Mouse (Mus musculus) cerebellum, postnatal 10 days (tissue): ENCODE data around the gene Abhd15.
"Not testable (repeated sequence)": the region's sequence is repeated elsewhere in the genome, so short reads cannot be mapped to it uniquely, and the experiment has no call there.

Source experiments
- DNase-seq, 2 experiments: peaks; one replicate each; pipeline ENCODE4 v3.0.0; 2021; ENCODE audit warnings: mixed read lengths in 2 of 2

Gene Abhd15

DNA sequence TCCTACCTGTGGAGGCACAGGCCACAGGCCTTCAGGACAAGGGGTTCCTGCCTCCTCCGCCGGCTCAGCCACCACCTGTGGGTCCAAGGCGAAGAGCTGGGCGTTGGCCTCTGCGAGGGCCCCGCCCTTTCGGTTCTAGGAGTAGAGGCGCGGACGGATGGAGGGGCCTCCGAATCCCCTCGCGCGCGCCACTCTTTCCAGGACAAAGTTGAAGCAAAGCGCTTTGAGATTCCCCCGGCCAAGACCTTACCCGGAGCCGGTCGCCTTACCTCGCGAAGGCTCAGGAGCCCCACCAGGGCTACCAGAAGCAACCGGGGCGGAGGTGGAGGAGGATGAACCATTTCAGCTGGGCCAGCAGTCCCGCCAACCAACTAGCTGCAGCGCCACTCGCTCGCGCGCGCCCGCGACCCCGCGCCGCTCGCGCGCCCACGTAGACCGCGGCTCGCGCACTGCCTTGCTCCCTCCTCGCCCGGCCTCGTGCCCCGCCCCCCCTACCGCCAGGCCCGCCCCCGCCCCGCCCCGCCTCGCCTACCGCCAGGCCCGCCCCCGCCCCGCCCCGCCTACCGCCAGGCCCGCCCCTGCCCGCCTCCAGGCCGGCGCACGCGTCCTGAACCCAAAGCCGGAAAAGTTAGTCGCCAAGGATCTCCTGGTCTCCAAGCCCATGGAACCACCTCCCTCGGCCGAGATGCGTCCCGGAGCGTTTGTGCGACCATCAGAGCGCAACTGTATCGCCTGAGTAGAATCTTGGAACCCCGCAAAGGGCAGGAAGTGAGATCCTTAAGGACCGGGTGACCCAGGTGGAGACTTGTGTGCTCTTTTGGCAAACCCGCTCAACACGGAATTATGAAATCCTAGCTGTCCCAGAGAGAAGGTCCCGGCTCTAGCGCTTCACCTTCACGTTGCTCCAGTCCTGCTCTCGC is 1.8 kb upstream of the Abhd15 start:
- peak; percentile 89 to 95 for DNase-seq

DNA sequence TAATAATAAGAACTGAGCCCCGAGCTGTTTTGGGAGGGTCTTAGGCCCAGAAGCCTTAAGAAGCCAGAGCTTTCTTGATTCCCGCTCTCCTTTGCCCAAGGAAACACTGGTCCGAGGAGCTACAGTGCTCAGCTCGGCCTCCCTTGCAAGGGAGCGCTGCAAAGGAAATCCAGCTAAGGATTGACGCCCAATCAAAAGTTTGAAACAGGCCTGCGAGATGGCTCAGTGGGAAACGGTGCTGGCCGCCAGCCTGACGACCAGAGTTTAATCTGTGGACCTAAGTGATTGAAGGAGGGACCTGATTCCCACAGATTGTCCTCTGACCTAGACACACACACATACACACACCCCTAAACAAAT is 1.1 kb upstream of the Abhd15 start:
- DNase-seq = no peak

GRCm38 (mm10) chr11:77514281-77514831 is 565 bp upstream of the Abhd15 start:
- DNase-seq = no peak

- peak; percentile 28 to 31 for DNase-seq
These were observed 974 bp downstream of the Abhd15 start, which contains the start of gene Trp53i13 for GRCm38 (mm10) chr11:77515637-77516552. Gene Trp53i13, minus strand, starts transcription at chr11:77515980.

- no peak for DNase-seq
These were observed 1.9 kb downstream of the Abhd15 start for GRCm38 (mm10) chr11:77516553-77517425.

- no peak for DNase-seq
These were observed 3.3 kb downstream of the Abhd15 start for GRCm38 (mm10) chr11:77518051-77518798.

DNA sequence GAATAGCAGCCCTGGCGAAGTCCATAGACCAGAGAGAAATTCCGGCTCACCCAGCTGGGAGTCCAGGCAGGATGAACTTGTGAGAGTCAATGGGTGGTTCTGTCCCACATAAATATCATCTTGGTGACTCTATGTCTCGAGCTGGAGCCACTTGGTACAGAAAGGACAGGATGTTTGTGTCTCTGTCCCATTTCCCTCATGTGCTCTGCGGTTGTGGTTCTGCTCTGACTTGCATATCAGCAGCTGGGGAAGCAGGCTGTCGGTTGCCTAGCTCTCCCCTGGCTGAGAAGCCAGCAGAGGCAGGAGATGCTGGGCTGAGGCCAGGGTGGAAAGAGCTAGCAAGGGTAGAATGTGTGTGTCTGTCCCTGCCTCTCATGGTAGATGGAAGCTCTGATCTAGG is 4.1 kb downstream of the Abhd15 start, which contains the start of gene Gm10392:
Gm10392 (minus strand) TSS at position 156 of the 400 bp plus-strand sequence.
- DNase-seq = no peak

- peak; percentile 35 to 45 for DNase-seq
These were observed 5.9 kb downstream of the Abhd15 start for GRCm38 (mm10) chr11:77520601-77521529.

DNA sequence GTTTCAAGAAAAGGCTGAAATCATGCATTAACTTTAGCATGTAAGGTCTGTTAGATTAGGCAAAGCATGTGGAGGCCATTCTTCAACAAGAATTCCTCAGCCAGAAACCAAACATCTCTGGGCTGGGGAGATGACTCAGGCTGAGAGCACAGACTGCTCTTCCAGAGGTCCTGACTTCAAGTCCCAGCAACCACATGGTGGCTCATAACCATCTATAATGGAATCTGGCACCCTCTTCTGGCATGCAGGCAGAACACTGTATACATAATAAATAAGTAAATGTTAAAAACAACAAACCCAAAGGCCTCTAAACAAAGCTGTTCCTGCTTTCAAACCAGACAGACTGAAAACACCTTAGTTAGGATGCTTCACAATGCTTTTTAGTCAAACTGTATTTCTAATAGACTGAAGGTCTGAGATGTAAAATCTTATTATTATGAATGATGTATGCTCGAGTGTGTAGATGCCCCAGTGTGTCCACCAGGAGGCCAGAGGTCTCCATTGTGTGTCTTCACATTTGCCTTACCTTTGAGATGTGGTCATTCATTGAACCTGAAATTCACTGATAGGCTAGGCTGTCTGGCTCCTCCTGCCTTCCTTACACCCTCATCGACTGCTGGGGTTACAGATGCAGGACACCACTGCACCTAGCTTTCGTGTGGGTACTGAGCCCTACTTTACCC is 11.0 kb downstream of the Abhd15 start:
- DNase-seq = no peak

DNA sequence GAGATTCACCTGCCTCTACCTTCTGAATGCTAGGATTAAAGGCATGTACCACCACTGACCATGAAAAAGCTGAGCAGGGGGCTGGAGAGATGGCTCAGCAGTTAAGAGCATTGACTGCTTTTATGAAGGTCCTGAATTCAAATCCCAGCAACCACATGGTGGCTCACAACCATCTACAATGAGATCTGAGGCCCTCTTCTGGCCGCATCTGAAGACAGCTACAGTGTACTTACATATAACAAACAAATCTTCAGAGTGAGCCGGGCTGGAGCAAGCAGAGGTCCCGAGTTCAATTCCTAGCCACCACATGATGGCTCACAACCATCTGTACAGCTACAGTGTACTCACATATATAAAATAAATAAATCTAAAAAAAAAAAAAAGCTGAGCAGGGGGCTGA is 13.5 kb downstream of the Abhd15 start:
- not testable (repeated sequence) for DNase-seq

DNA sequence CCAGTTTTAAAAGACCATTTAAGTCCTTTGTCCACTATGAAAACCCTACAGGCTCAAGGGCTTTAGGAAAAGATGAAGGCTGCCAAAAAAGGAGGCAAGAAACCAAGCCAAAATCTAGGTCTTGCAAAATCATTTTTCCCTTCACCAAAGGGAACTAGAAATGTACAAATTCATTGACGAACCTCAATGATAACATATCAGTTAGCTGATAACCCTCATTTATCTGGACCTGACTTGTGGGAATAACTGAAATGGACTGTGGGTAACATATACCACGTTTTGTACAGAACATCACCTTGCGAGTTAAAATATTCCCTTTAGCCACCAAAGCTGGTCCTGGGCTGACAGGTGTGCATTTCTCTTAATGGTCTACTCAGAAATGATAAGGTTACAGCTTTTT is 14.7 kb downstream of the Abhd15 start:
- no peak for DNase-seq

DNA sequence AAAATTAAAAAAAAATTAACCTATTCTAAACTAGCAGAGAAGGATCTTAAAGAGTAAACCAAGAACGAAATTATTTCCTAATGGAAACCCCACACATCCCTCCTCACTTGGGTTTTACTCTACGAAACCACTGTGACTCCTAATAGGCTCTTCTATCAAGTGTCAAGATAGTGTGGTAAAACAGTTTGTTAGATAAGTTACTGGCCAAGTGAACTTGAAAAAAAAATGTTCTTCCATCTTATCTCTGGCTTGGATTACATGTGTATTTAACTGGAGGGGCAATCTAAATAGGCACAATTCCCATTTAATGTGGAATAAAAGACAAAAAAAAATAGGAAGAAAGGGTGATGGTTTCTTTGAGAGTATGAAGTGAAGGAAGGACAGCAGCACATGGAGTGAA is 15.9 kb downstream of the Abhd15 start:
- DNase-seq = no peak

DNA sequence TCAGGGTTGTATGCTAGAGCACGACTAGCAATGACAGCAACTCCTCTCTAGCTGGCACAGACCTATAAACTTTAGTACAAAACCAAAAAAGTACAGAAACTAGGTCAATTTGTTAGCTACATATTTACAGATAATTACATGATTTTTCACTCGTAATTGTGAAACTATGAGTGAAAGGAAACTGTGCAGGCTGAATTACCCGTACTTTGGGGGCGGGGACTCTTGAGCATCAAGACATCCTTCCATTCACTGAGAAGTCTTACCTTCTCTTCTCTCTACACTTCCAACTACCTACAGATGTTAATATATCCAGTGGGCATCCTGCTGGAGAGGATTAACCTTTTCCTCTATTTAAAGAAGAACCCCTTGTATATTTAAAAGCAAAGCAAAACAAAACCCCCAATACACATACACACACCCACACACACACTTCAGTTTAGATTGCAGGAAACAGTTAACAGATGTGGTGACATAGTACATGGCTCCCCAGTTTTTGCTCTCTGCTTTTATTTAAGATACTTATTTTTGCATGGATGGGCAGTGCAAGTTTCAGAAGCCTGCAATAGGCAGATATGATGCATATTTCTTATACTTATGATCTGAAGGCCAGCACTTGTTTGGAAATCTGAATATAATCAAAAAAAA is 17.4 kb downstream of the Abhd15 start:
- DNase-seq = no peak

DNA sequence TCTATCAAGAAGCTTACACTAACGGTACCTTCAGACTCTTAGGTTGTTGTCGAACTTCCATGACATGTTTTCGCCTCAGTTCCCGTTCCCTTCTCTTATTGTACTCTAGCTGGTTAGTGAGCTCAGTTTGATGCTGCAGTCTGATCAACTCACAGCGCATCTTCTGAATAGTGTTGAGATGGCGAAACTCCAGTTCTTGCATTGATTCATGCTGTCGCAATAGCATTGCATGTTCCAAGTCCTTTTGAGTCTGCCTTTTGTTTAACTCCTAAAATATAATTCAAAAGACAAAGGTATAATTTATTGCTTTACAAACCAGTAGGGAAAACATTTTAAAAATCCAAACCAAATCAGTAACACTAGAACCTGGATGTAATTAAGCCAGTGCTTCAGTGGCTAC is 30.3 kb downstream of the Abhd15 start:
- no peak for DNase-seq

DNA sequence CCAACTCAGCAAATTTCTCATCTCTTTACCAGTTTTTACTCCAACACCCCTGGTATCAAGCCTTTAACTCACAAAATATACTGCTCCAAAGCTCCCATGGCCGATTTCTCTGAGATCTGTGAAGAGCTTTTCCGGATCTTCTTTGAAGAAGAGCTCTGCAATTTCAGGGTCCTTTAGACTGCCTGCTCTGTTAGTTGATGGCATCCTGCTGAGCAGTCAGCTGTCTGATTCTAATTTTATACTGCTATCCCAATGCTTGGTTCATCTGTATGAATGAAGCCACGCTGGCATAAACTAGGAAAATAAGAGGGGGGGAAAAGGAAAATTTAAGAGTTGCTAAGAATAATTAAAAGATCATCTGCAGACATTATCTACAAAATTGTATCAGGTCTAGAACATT is 70.3 kb downstream of the Abhd15 start:
- peak; percentile 67 to 68 for DNase-seq
